Mouse (Mus musculus) heart, postnatal 0 days (tissue): Measurements from ENCODE around the gene Dcdc2a. TPM values are rescaled to one million over a fixed set of nuclear protein-coding genes. Genes with fewer than 3 reads are reported as not detected.

Source experiments
- ATAC-seq: fragments of 200-750 bp; cut with Nextera tagmentation; 2 replicates; pipeline ENCODE4 v1.8.0; 2017; ENCODE audit warnings: low read depth, moderate number of reproducible peaks, moderate library complexity; ENCODE audit not compliant: insufficient read depth
- DNase-seq: peaks from one replicate; pipeline ENCODE4 v3.0.0-alpha.2; 2016; ENCODE audit warnings: low spot score
- H3K27ac ChIP-seq: fragments of 300-500 bp; sonication (generic); 2 replicates; pipeline ENCODE4 v1.5.1; 2014; ENCODE audit warnings: low read depth, mild to moderate bottlenecking
- H3K27me3 ChIP-seq: fragments of 300-500 bp; sonication (generic); 2 replicates; pipeline ENCODE4 v1.6.1; 2014; ENCODE audit warnings: low read length, mixed read lengths; ENCODE audit not compliant: control insufficient read depth, insufficient read depth
- H3K36me3 ChIP-seq: fragments of 300-500 bp; sonication (generic); replicated peaks from 2 replicates; pipeline ENCODE4 v1.6.1; 2014; ENCODE audit warnings: low read length, mixed read lengths; ENCODE audit not compliant: control insufficient read depth, insufficient read depth
- H3K4me1 ChIP-seq: fragments of 300-500 bp; sonication (generic); 2 replicates; pipeline ENCODE4 v1.6.1; 2014; ENCODE audit warnings: antibody characterized with exemption; ENCODE audit not compliant: control insufficient read depth, insufficient read depth
- H3K4me2 ChIP-seq: fragments of 300-500 bp; sonication (generic); 2 replicates; pipeline ENCODE4 v1.6.1; 2014; ENCODE audit warnings: low read depth, mild to moderate bottlenecking, low read length, moderate library complexity
- H3K4me3 ChIP-seq: fragments of 300-500 bp; sonication (generic); 2 replicates; pipeline ENCODE4 v1.5.1; 2014; ENCODE audit warnings: low read depth, low read length
- H3K9ac ChIP-seq: fragments of 300-500 bp; sonication (generic); replicated peaks from 2 replicates; pipeline ENCODE4 v1.6.1; 2014; ENCODE audit warnings: low read depth, low read length, mixed read lengths
- H3K9me3 ChIP-seq: fragments of 300-500 bp; sonication (generic); replicated peaks from 2 replicates; pipeline ENCODE4 v1.6.1; 2016; ENCODE audit warnings: low read length; ENCODE audit not compliant: control insufficient read depth
- CTCF ChIP-seq: IDR thresholded peaks from 2 replicates; pipeline ENCODE4 v1.5.1; 2016; ENCODE audit warnings: antibody characterized with exemption, control low read depth, low read depth
- EP300 ChIP-seq: IDR thresholded peaks from 2 replicates; pipeline ENCODE4 v1.6.1; 2016; ENCODE audit warnings: antibody characterized with exemption, low read depth
- WGBS: fragments of 180-500 bp; shearing (Covaris S2); extraction: QIAGEN DNeasy Blood & Tissue Kit; methylation state at CpG from one replicate; pipeline ENCODE4 v1.1.7; 2014; 5-methylcytosine and 5-hydroxymethylcytosine counted together
- polyA plus RNA-seq: library from polyadenylated mRNA; unstranded; fragments of >200 nt; fragmentation: Nextera tagmentation; extraction: Ambion mirVana; gene quantifications from 2 replicates; pipeline ENCODE4 v1.2.1, GENCODE M21; 2015
- total RNA-seq: library from RNA; depleted of rRNA; stranded (reverse); fragments of >200 nt; gene quantifications from 2 replicates; pipeline ENCODE4 v1.2.3, GENCODE M21; 2014; ENCODE audit warnings: low replicate concordance

The Dcdc2a gene
- total and polyA plus RNA-seq, 2 experiments from 2014 or later, result 0.49 TPM; not detected in 1

GRCm38 (mm10) chr13:25127216-25127615 lies 71.4 kb downstream of the Dcdc2a start:
- Histone ChIP-seq H3K4me2 (no peak overlapping the region), H3K4me3 (no peak overlapping the region), H3K27me3 (no peaks in the 10 kb centered on the region), H3K27ac (no peak overlapping the region), H3K4me1 (no peaks in the 10 kb centered on the region), H3K36me3 (no peaks in the 10 kb centered on the region), H3K9me3 (no peaks in the 10 kb centered on the region), H3K9ac (no peak overlapping the region)
- WGBS, result 62% methylated on average over 2 of the region's 2 CpGs
- no peak for ATAC-seq
- DNase-seq, result no peak
- TF ChIP-seq CTCF, result no peak

- Histone ChIP-seq H3K9me3 (no peaks in the 10 kb centered on the region), H3K9ac (no peak overlapping the region), H3K27me3 (no peaks in the 10 kb centered on the region), H3K36me3 (no peaks in the 10 kb centered on the region), H3K4me1 (no peaks in the 10 kb centered on the region), H3K4me3 (no peak overlapping the region), H3K4me2 (no peak overlapping the region), H3K27ac (no peak overlapping the region)
- DNase-seq (no peak), ATAC-seq (no peak)
- WGBS, result 75% methylated on average over 6 of the region's 6 CpGs
- TF ChIP-seq CTCF (no peak), EP300 (no peak)
Measured at GRCm38 (mm10) chr13:25127806-25128205, 72.0 kb downstream of the Dcdc2a start.

- Histone ChIP-seq H3K4me3 (no peak overlapping the region), H3K4me1 (no peaks in the 10 kb centered on the region), H3K9ac (no peak overlapping the region), H3K27ac (no peak overlapping the region), H3K4me2 (no peak overlapping the region), H3K27me3 (no peaks in the 10 kb centered on the region), H3K9me3 (no peaks in the 10 kb centered on the region), H3K36me3 (no peaks in the 10 kb centered on the region)
- TF ChIP-seq EP300 (no peak), CTCF (no peak)
- 75% methylated on average over 9 of the region's 9 CpGs for WGBS
- ATAC-seq, result no peak
- no peak for DNase-seq
Measured at GRCm38 (mm10) chr13:25128766-25129165, 73.0 kb downstream of the Dcdc2a start.

- H3K4me1 ChIP-seq, result no peaks in the 10 kb centered on the region
- no peak overlapping the region for H3K4me3 ChIP-seq
- no peak overlapping the region for H3K9ac ChIP-seq
- H3K27ac ChIP-seq, result no peak overlapping the region
- TF ChIP-seq EP300, result no peak
- TF ChIP-seq CTCF, result no peak
- DNase-seq (no peak), ATAC-seq (no peak)
- no peaks in the 10 kb centered on the region for H3K36me3 ChIP-seq
- no peaks in the 10 kb centered on the region for H3K9me3 ChIP-seq
- no peak overlapping the region for H3K4me2 ChIP-seq
- WGBS, result 84% methylated on average over 3 of the region's 3 CpGs
- no peaks in the 10 kb centered on the region for H3K27me3 ChIP-seq
Measured at GRCm38 (mm10) chr13:25143066-25143465, 87.3 kb downstream of the Dcdc2a start.

GRCm38 (mm10) chr13:25144093-25144492 lies 88.3 kb downstream of the Dcdc2a start:
- no peaks in the 10 kb centered on the region for H3K4me1 ChIP-seq
- no peak for DNase-seq
- no peaks in the 10 kb centered on the region for H3K36me3 ChIP-seq
- H3K27me3 ChIP-seq, result no peaks in the 10 kb centered on the region
- no peak for TF ChIP-seq CTCF
- no peak for TF ChIP-seq EP300
- 60% methylated on average over 2 of the region's 2 CpGs for WGBS
- no peaks in the 10 kb centered on the region for H3K9me3 ChIP-seq
- no peak for ATAC-seq
- no peak overlapping the region for H3K9ac ChIP-seq
- no peak overlapping the region for H3K27ac ChIP-seq
- no peak overlapping the region for H3K4me2 ChIP-seq
- no peak overlapping the region for H3K4me3 ChIP-seq

GRCm38 (mm10) chr13:25146232-25146631 lies 90.4 kb downstream of the Dcdc2a start:
- no peaks in the 10 kb centered on the region for H3K27me3 ChIP-seq
- no peaks in the 10 kb centered on the region for H3K4me1 ChIP-seq
- no peaks in the 10 kb centered on the region for H3K36me3 ChIP-seq
- no peak overlapping the region for H3K9ac ChIP-seq
- DNase-seq (no peak), ATAC-seq (no peak)
- no peak overlapping the region for H3K4me3 ChIP-seq
- H3K4me2 ChIP-seq, result no peak overlapping the region
- 55% methylated on average over 2 of the region's 2 CpGs for WGBS
- H3K27ac ChIP-seq, result no peak overlapping the region
- no peaks in the 10 kb centered on the region for H3K9me3 ChIP-seq
- TF ChIP-seq CTCF (no peak), EP300 (no peak)
